Mouse (Mus musculus): ENCODE results near the gene Mpped2. TPM values are rescaled to one million over a fixed set of nuclear protein-coding genes. Genes with fewer than 3 reads are reported as not detected.

Mpped2 gene
- total and polyA plus RNA-seq, 2 experiments from 2014 or later, result 9.4 to 28.3 TPM

DNA sequence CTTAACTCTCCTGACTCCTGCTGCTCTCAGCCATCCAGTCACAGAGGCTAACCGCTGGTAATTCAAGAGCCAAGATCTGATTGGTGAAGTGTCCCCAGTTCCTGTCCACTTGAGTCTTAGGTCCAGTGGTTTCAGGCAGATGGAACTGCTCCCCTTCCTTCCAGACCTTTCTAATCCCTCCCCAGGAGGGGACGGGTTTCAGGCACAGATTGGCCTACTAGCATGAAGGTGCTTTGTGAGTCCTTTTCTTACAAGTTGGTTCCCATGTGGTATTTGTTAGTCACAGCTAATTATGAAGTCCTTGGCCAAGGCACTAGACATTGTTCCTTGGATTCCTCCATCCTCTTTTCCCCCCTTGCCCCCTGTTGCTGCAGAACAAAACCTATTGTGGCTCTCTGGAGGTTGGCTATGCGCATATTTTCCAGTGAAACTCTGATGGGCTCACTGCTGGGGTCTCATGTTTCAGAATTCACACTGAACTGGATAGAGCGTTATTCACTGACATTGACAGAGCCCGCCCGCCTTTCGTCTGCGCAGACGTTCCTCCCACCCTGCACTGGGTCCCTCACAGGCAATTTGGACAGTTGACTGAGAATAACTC, 163.4 kb downstream of the Mpped2 start:
- no peak for TF ChIP-seq CTCF (IDR thresholded peaks at IDR 0.05; ENCODE audit: low read depth)
- no peak for DNase-seq (ENCODE audit: low spot score)
- Histone ChIP-seq H3K4me1 (ENCODE audit: control insufficient read depth, insufficient read depth) (peaks cover 22% of the 10 kb centered on the region), H3K4me3 (ENCODE audit: low read depth, low read length) (no peak overlapping the region), H3K27ac (ENCODE audit: low read depth) (no peak overlapping the region), H3K9ac (replicated peaks; ENCODE audit: low read depth, low read length) (no peak overlapping the region), H3K36me3 (replicated peaks; ENCODE audit: control insufficient read depth, insufficient read depth, low read length) (no peaks in the 10 kb centered on the region), H3K27me3 (ENCODE audit: control insufficient read depth, insufficient read depth, low read length) (no peaks in the 10 kb centered on the region), H3K4me2 (ENCODE audit: low read depth, low read length) (no peak overlapping the region), H3K9me3 (replicated peaks; ENCODE audit: control insufficient read depth, low read length) (no peaks in the 10 kb centered on the region)
- WGBS, result 81% methylated on average over 9 of the region's 9 CpGs
- no peak for ATAC-seq (ENCODE audit: insufficient read depth, low read depth)

GRCm38 (mm10) chr2:106857258-106857657, 164.2 kb downstream of the Mpped2 start:
- TF ChIP-seq CTCF (IDR thresholded peaks at IDR 0.05; ENCODE audit: low read depth), result no peak
- TF ChIP-seq EP300 (IDR thresholded peaks at IDR 0.05; ENCODE audit: low read depth), result no peak
- H3K27ac ChIP-seq (ENCODE audit: low read depth), result no peak overlapping the region
- peaks cover 22% of the 10 kb centered on the region for H3K4me1 ChIP-seq (ENCODE audit: control insufficient read depth, insufficient read depth)
- ATAC-seq (ENCODE audit: insufficient read depth, low read depth) (no peak), DNase-seq (ENCODE audit: low spot score) (no peak)
- no peaks in the 10 kb centered on the region for H3K9me3 ChIP-seq (replicated peaks; ENCODE audit: control insufficient read depth, low read length)
- no peak overlapping the region for H3K9ac ChIP-seq (replicated peaks; ENCODE audit: low read depth, low read length)
- 74% methylated on average over 4 of the region's 4 CpGs for WGBS
- H3K36me3 ChIP-seq (replicated peaks; ENCODE audit: control insufficient read depth, insufficient read depth, low read length), result no peaks in the 10 kb centered on the region
- H3K27me3 ChIP-seq (ENCODE audit: control insufficient read depth, insufficient read depth, low read length), result no peaks in the 10 kb centered on the region
- no peak overlapping the region for H3K4me3 ChIP-seq (ENCODE audit: low read depth, low read length)
- no peak overlapping the region for H3K4me2 ChIP-seq (ENCODE audit: low read depth, low read length)

DNA sequence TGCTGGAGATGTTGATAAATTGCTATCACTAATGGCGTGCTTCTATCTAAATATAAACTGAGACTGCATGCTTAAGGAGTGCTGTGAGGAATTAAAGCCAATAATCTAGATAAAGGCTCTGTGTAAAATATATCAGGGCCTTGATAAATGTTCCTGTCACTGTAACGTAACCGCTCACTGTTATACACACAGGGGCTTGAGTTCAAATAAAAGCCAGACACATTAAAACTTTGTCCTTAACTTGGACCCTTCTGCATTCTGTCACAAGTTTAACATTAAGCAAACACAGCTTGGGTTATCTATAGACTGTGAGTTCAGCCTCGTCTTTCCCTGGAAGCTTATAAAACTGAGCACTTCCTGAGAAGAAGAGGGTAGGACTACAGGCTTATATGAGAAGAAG, 164.6 kb downstream of the Mpped2 start:
- TF ChIP-seq CTCF (IDR thresholded peaks at IDR 0.05; ENCODE audit: low read depth), result no peak
- TF ChIP-seq EP300 (IDR thresholded peaks at IDR 0.05; ENCODE audit: low read depth), result no peak
- DNase-seq (ENCODE audit: low spot score) (no peak), ATAC-seq (ENCODE audit: insufficient read depth, low read depth) (no peak)
- Histone ChIP-seq H3K27ac (ENCODE audit: low read depth) (no peak overlapping the region; the same call in 1 of the 2 replicates), H3K9ac (replicated peaks; ENCODE audit: low read depth, low read length) (no peak overlapping the region), H3K4me3 (ENCODE audit: low read depth, low read length) (no peak overlapping the region), H3K9me3 (replicated peaks; ENCODE audit: control insufficient read depth, low read length) (no peaks in the 10 kb centered on the region), H3K4me2 (ENCODE audit: low read depth, low read length) (no peak overlapping the region), H3K27me3 (ENCODE audit: control insufficient read depth, insufficient read depth, low read length) (no peaks in the 10 kb centered on the region), H3K36me3 (replicated peaks; ENCODE audit: control insufficient read depth, insufficient read depth, low read length) (no peaks in the 10 kb centered on the region), H3K4me1 (ENCODE audit: control insufficient read depth, insufficient read depth) (peaks cover 22% of the 10 kb centered on the region)
- 35% methylated on average over 4 of the region's 4 CpGs for WGBS

DNA sequence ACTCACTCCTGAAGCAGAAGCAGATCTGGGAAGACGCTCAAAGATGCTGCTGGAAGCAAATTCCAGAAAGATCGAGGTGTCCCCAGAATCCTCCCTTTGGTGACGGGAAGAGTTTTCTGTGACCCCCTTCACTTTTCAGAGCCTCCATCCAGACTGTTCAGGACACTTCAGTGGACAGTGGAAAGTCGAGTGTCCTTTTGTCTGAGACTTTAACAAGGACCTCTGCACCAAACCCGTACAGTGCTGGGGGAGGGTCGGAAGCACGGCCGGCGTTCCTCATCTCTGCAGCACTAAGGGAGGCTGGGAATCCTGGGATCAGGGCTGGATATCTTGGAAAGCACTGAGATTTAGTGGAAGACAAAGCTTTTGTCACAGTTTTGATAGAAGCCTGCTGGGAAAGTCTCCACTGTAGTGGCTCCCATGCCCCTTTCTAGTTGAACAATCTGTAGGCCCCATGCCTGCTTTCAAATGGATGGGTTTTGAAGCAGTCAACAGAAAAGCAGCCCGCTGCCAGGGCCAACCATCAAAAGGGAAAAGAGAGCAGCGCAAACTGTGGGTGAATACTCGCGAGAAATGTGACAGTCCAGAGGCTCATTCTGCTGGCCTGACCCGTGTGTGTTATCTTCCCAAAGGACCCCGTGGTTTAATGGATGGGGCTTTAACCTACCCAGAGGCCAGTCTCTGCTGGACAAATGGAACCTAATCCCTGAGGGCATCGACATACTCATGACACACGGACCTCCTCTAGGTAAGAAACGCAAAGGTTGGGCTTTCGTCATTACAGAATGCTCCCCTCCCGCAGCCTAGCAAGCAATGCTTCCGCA, 168.0 kb downstream of the Mpped2 start:
- Histone ChIP-seq H3K9ac (replicated peaks; ENCODE audit: low read depth, low read length) (no peak overlapping the region), H3K4me3 (ENCODE audit: low read depth, low read length) (no peak overlapping the region), H3K4me2 (ENCODE audit: low read depth, low read length) (no peak overlapping the region), H3K27me3 (ENCODE audit: control insufficient read depth, insufficient read depth, low read length) (no peaks in the 10 kb centered on the region), H3K27ac (ENCODE audit: low read depth) (no peak overlapping the region), H3K36me3 (replicated peaks; ENCODE audit: control insufficient read depth, insufficient read depth, low read length) (0 out of 2 replicates have a peak, but pooled peaks cover 2% of the 10 kb centered on the region), H3K9me3 (replicated peaks; ENCODE audit: control insufficient read depth, low read length) (no peaks in the 10 kb centered on the region), H3K4me1 (ENCODE audit: control insufficient read depth, insufficient read depth) (peaks cover 17% of the 10 kb centered on the region)
- 73% methylated on average over 21 of the region's 21 CpGs for whole genome bisulfite sequencing
- ATAC-seq (ENCODE audit: insufficient read depth, low read depth) (no peak), DNase-seq (ENCODE audit: low spot score) (no peak)
- TF ChIP-seq EP300 (IDR thresholded peaks at IDR 0.05; ENCODE audit: low read depth) (no peak), CTCF (IDR thresholded peaks at IDR 0.05; ENCODE audit: low read depth) (no peak)

- Histone ChIP-seq H3K4me2 (ENCODE audit: low read depth, low read length) (peak overlapping the region; percentile 39), H3K4me3 (ENCODE audit: low read depth, low read length) (no peak overlapping the region), H3K36me3 (replicated peaks; ENCODE audit: control insufficient read depth, insufficient read depth, low read length) (0 out of 2 replicates have a peak, but pooled peaks cover 4% of the 10 kb centered on the region), H3K27ac (ENCODE audit: low read depth) (no peak overlapping the region), H3K27me3 (ENCODE audit: control insufficient read depth, insufficient read depth, low read length) (no peaks in the 10 kb centered on the region), H3K4me1 (ENCODE audit: control insufficient read depth, insufficient read depth) (peaks cover 13% of the 10 kb centered on the region), H3K9ac (replicated peaks; ENCODE audit: low read depth, low read length) (no peak overlapping the region), H3K9me3 (replicated peaks; ENCODE audit: control insufficient read depth, low read length) (no peaks in the 10 kb centered on the region)
- no peak for TF ChIP-seq EP300 (IDR thresholded peaks at IDR 0.05; ENCODE audit: low read depth)
- TF ChIP-seq CTCF (IDR thresholded peaks at IDR 0.05; ENCODE audit: low read depth), result no peak
- DNase-seq (ENCODE audit: low spot score) (no peak), ATAC-seq (ENCODE audit: insufficient read depth, low read depth) (peak; percentile 36; the same call in 1 of the 2 replicates)
- 9% methylated on average over 11 of the region's 11 CpGs for WGBS
Observed at GRCm38 (mm10) chr2:106863050-106863653, 170.1 kb downstream of the Mpped2 start.
